Mouse (Mus musculus) 3T3-L1 (cell line): ENCODE results near the gene Srbd1.

Experiments used
- DNase-seq: peaks from one replicate; pipeline ENCODE4 v3.0.0-alpha.2; 2015; ENCODE audit warnings: low read depth, low spot score

Gene Srbd1

DNA sequence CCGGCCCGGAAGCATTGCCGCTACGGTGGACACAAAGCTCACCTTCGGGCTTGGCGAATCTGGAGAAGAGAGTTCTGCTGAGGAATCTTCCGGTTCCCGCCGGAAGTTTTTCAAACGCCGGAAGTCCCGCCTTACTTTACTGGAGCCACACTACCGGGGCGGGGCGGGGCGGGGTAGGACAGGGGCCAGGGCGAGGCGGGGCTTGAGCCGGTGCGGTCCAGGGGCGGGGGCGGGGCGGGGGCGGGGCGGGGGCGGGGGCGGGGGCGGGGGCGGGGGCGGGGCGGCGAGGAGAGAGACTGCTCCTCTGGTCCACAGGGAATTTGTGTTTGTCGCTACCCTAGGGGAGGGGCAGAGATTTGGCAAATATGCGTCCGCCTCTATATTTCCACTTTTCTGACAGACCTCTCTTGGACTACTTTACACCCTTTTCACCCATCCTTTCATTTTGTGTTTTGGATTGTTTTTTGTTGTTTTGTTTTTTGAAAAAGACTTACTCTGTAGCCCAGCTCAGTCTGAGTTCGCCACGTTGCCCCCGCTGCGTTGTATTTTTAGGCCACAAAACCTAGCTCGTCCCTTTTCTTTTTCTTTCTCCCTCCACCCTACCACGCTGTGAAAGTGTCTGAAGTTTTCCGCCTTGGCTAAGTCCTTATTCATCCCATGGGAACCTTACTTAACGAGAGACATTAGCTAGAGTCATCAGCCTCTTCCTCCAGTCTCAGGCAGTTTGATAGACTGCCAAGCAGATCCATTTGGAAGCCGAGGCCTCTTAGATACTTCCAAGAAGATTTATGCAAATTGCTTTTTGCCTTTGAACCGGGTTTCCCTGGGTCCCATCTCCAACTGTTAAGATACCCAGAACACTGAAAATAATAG is at the start of gene Srbd1:
Gene Srbd1 (minus strand): TSS at position 97 of the 873 bp plus-strand sequence.
- DNase-seq: peak; percentile 96

DNA sequence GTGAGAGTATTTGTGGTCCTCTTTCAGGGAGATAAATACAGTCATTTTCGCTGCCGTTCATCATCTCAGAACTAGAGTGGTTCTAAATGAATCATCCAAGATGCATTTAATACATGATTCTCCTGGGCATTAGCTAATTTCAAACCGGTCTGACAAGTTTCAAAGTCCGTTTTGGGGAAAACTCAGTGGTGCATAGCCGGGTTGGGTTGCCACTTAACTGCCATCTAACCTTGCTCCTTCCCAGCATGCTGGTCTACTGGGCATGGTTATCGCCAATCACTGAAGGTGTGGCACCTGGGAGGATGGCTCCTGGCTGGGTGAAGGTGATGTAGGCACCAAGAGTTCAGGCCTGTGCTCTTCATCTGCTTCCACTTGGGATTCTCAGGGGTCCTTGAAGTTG is 49.0 kb upstream of the Srbd1 start:
- no peak for DNase-seq

DNA sequence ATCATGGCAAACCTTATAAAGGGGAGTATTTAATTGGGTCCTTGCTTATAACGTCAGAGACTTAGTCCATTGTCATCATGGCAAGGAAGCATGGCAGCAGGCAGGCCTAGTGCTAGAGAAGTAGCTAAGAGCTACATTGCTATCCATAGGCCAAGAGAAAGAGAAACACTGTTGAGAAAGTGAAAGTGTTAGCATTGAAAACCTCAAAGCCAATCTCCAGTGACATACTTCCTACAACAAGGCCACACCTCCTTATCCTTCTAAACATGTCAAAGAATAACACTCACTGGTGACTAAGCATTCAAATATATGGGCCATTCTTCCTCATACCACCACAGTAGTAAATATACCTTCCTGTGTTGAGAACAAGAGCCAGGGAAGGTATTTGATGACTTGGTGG is 42.8 kb upstream of the Srbd1 start:
- peak; percentile 82 for DNase-seq

DNA sequence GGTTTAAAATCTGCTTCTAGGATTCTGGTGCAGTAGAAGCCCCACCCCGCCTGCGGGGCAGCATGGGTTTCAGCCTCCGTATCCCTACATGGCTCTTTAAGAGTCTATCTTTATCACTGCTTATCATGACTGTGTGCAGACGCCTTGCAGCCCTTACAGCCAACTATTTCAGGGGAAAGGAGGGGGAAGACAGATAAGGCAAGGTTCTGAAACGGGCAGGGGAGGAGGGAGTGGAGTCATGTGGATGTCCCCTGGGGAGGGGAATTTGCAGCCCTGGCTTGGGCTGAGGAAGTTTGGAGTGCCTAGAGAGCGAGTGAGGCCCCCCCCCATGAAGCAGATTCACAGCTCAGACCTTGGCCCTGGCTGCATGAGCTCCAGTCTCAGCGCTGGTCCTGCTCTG is 40.6 kb upstream of the Srbd1 start:
- DNase-seq: no peak

DNA sequence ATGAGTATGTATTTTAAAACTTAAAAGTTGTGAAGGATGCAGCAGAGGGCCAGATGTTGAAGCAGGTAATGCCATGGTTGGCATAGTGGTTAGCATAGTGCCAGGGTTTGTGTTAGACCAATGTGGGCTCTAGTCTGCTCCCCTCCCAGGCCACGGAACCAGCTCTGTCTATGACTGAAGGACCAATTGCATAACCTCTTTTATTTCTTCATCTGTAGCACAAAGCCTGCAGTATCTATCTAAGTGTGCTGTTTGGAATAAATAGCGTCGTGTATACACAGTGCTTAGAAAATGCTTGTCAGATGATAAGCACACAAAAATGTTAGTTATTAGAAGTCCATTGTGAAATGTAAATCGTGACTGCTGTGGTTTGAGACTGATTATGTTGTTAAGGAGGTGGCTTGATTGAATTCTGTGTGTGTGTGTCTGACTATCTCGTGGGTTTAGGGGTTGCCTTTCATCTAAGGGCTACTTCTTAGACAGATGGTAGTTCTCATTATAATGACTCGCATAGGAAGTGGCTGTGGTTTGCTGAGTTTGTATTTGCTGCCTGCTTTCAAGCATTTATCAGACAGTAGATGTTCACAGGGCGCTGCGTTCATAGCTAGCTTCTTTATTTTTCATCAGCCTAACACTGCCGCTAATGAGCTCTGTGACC is 39.7 kb upstream of the Srbd1 start:
- peak; percentile 41 for DNase-seq

DNA sequence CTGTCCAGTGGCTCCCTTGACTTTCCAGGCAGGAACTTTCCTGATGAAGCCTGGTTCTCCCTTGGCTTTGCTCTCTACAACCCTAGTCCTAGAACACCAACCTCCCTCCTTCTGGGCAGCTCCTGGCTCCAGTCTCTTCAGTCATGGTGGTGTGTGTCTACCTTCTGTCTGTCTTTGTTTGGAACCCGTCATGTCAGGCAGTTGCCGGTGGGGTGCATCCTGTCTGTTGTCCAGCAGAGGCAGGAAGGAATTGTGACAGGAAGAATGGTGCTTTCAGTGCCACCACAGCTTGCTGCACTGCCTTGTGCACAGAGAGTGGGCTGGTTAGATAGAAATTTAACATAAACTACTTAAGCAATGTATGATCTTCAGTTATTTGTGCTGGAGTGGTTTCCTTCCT is 38.8 kb upstream of the Srbd1 start:
- no peak for DNase-seq

DNA sequence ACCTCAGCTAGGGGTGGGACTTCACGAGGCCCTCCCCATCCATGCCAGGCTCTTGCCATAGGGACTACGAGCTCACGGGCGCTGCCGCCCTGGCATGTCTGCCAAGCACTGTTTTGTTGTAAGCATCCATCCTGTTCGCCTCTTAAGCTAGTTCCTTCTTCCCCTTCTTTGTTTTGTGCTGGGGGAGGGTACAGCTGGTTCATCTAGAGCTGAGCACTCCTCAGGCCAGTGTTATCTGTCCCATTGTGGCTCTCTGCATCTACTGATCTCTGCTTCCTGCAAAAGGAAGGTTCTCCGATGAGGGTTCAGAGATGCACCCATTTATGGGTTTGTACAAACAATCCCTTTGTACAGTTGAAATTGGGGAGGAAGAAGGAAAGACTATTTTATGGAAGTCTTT is 31.7 kb upstream of the Srbd1 start:
- DNase-seq: no peak

DNA sequence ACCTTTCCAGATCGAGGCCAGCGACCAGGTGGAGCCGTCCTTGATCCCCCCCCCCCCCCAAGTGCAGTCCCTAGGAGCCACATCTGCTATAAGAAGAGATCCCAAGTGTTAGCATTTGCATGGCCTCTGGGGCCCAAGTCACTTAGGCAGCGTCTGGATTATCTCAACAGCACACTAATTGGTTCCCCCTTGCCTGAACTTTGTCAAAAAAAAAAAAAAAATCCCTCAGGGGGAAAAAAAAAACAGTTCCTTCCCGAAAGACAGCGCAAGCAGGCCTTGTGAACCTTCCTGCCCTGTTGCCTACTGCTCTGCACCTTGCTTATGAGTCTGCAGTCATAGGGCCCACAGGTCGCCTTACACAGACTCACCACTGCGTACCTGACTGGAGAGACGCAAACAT is 30.5 kb upstream of the Srbd1 start:
- DNase-seq: no peak

DNA sequence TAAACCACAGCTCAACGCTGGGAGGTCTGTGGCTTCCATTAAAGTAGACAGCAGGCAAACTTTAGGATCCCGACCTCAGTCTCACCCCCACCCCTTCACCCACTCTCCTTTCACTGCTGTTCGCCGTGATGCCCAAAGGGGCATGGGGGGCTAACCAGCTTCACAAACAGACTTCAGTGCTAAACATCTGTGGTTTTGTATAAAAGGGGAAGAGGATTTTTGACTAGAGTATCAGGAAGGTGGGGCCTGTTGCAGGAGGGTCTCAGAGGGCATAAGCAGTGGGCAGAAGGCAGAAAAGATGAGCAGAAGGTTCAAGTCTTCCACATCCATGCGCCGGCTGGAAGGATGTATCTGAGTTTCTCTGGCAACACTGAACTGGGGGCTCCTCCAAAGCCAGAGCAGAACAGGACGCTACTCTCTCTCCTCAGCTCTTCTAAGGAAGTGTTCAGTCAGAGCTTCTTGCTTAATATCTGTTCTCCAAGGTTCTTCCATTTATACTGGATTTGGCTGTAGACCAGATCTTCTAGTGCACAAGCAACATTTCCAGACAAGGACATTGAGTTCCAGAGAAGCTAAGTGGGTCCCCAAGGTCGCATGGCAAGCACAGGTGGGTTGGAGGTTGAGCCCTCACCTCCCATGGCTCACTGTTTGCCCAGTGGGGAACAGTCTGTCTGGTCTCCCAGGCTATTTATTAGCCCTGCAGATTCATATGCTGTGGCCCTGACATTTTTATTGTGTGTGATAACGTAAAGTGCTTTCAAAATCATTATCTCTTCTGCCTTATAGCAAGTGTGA is 25.4 kb upstream of the Srbd1 start:
- DNase-seq: no peak

DNA sequence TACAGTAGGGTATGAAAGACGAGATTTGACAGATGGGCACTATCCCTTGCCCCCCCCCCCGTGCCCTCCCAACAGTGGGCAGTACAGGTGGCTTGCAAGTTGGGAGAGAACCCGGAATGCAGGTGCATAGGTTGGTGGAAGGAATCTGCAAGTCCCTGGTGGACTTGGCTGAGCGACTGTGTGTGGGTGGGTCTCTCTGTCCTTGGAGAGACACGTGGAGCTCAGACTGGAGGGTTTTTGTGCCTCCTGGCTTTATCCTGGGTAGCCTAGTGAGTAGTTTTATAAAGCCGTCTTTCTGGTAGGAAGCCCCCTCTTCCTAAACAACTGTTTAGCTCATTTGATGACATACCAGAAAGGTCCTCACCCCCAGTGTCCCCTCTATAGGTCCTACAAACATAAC is 24.1 kb upstream of the Srbd1 start:
- no peak for DNase-seq

DNA sequence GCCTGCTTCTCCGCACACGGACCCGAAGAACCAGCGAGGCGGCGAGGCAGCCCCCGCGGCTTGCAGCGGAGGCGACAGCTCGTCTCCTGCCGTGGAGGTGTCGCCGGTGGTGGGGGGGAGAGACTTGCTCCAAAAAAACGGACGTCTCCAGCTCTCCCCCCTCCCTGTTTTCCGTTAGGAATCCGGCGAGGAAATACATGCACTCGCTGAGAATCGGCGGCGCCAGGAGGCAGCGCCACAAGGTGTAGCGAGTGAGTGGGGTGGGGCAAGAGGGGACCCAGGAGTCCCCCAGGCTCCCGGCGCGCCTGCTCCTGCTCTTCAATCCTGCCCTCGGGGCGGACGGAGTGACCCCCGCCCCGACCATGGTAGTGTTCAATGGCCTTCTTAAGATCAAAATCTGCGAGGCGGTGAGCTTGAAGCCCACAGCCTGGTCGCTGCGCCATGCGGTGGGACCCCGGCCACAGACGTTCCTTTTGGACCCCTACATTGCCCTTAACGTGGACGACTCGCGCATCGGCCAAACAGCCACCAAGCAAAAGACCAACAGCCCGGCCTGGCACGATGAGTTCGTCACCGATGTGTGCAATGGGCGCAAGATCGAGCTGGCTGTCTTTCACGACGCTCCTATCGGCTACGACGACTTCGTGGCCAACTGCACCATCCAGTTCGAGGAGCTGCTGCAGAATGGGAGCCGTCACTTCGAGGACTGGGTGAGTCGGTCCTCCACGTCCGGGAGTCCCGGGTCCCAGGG is 23.4 kb upstream of the Srbd1 start:
- no peak for DNase-seq

DNA sequence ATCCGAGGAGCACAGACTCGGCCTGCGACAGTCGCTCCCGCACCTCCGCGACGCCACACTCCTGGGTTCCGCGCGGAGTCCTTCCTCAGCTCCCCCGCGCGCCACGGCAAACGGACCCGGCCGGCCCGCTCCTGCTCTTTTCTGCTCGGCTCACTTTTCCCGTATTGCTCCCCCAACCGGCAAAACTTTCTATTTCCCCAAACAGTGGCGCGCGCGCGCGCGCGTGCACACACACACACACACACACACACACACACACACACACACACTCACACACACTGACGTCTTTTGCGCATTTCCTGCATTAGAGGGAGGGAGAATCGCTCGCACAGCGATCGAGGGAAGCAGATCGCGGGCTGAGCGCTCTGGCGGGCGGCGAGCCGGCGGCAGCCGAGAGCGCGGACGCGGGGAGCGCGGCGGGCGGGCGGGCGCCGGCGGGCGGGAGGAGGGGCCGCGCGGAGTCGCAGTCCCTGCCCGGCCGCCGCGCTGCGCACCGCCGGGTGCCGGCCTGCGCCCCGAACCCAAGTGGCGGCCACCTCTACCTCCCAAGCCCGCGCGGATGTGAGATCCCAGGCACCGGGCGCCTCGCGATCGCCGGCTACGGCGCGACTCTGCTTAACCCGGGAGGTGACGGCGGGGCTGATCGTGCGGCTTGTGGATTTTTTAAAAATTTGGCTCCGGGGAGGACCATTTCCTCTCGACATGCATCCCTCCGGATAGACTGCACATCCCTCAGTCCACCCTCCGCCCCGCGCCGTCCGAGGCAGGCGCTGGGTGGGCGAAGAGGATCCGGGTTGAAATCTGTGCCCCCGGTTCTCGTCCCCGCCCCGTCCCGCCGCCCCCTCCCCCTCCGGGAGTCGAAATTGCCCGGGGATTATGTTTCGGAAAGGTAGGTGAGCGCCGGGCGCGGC is 22.6 kb upstream of the Srbd1 start, which contains the start of gene Prkce:
Gene Prkce (plus strand): TSS at position 466 of the 911 bp plus-strand sequence.
- DNase-seq: peak; percentile 86

DNA sequence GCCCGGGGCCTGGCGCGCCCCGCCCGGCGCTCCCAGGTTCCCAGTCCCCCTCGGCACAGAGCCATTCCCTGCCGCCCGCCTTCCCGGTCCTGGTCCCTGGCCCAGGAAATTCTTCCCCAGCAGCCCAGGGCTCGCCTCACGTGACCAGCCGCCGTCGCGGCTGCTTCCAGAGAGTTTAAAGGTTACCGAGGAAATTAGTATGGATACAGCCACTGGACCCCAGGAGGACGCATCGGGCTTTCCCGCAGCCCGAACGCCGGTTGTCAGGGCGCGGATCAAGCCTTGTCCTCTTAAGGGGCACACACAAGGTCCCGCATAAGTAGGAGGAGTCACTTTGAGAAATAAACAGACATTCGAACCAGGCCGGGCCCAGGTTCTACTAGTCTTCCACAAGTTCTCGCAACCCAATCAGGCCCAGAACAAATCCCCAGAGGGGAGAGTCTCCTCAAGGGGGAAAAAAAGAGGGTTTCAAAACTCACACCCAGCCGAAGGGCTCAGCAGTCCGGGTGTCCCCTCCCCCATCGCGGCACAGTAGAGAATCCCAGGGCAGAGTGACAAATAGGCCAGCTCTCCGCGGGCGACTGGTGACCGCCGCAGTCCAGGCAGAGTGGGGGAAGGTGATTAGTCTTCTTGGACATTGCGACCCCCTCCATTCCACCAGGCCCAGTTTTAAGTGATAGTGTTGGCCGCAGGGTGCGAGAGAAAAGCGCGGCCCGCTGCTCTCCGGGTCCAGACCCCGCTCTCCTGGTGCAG is 21.8 kb upstream of the Srbd1 start:
- DNase-seq: peak; percentile 79

DNA sequence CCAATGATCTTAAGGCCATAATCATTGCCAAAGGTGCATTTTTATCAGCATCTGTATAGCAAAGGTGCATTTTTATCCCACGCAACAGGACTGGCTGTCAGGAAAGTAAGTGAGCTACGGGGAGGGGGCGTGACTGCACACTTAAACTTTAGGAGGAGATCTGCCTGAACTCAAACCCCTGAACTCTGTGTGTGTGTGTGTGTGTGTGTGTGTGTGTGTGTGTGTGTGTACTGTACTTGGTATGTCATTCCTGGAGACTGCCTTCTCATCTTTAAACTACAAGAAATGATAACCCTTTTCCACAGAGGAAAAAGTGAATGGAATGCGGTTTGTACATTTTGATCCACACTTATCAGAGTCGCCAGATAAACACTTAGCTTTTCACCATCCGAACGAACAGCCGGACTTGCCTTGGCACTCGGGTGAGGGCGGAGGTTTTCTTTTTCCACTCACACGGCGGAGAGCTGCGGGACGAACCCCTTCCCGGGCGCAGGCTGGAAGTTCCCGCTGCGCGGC is 21.1 kb upstream of the Srbd1 start:
- no peak for DNase-seq

DNA sequence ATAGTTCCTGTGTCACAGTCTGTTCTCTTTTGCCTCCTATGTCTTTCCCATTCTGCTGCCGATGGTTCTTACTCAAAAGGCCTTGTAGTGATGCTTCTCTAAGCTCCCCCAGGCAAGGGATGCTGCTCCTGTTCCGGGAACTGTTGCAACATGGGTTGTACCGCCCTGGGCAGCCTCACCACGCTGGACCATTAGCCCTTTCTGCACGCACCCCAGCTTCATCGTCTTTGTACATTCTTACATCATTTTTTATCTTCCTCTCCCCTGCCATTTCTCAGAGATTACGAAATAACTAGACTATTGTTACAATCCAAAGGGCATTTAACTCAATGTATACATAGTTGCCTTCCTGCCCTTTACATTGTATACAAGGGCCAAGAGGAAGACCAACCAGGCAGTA is 19.4 kb upstream of the Srbd1 start:
- DNase-seq: peak; percentile 39

DNA sequence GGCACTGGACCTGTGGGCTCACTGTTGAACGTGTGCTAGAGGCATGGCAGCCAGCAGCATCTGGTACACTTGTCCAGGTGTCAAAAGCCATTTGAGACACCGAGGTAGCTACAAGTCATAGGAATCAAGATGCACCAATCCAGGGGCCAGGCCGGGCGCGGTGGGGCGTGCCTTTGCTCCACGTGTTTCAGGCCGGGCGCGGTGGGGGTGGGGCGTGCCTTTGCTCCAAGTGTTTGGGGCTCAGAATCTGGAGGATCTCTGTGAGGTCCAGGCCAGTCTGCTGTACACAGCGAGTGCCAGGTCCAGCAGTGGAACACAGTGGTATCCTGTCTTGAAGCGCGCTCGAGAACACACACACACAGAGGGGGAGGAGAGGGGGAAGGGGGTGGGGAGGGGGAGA is 17.7 kb upstream of the Srbd1 start:
- DNase-seq: no peak

DNA sequence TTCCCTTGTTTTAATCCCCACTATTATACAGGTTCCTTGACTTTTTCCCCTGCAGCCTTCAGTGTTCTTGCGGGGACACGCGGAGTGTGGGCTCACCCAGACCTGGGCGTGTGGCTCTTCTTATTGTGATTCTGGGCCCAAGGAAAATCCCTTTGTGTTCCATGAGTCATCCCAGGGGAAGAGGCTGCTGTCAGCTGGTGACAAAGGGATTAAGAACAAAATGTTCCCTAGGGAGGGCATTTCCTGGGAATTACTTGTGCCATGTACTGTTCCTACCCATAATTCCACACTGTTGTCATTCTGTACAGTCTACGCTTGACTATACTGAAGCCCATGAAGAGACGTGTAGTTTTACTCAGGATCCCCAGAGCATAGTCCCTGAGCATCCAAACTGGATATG is 12.0 kb upstream of the Srbd1 start:
- peak; percentile 37 for DNase-seq

DNA sequence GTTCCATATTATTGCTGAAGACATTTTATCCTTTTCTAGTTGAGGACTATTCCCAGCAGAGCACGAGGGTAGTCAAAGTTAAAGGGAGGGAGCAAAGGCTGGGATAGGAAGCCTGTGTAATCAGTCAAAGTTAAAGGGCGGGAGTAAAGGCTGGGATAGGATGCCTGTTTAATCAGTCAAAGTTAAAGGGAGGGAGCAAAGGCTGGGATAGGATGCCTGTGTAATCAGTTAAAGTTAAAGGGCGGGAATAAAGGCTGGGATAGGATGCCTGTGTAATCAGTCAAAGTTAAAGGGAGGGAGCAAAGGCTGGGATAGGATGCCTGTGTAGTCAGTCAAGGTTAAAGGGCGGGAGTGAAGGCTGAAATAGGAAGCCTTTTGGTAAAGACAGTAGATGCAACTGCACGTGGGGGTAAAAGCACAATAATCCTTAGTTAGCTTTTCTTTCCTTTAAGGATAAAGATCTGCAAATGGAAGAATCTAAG is 5.9 kb upstream of the Srbd1 start:
- peak; percentile 96 for DNase-seq

DNA sequence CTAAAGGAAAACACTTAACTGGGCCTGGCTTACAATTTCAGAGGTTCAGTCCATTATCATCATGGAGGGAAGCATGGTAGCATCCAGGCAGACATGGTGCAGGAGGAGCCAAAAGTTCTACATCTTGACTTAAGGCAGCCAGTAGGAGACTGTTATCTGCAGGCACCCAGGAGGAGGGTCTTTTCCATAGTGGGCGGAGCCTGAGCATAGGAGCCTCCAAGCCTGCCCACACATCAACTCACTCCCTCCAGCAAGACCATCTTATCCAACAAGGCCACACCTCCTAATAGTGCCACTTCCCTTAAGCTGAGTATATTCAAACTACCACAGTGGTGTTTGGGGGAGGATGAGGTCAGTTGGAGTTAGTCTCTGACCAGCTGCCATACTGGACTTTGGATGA is 4.8 kb upstream of the Srbd1 start:
- no peak for DNase-seq
